Mouse (Mus musculus) neural tube, postnatal 0 days (tissue): ENCODE measurements around the gene Coro6. TPM values are rescaled to one million over a fixed set of nuclear protein-coding genes. Genes with fewer than 3 reads are reported as not detected.

Experiments
- polyA plus RNA-seq: library from polyadenylated mRNA; unstranded; fragments of >200 nt; fragmentation: Nextera tagmentation; extraction: Ambion mirVana; gene quantifications from 2 replicates; pipeline ENCODE4 v1.2.1, GENCODE M21; 2015

Gene Coro6
- polyA plus RNA-seq = 3.7 and 4.3 TPM in 2 replicates

DNA sequence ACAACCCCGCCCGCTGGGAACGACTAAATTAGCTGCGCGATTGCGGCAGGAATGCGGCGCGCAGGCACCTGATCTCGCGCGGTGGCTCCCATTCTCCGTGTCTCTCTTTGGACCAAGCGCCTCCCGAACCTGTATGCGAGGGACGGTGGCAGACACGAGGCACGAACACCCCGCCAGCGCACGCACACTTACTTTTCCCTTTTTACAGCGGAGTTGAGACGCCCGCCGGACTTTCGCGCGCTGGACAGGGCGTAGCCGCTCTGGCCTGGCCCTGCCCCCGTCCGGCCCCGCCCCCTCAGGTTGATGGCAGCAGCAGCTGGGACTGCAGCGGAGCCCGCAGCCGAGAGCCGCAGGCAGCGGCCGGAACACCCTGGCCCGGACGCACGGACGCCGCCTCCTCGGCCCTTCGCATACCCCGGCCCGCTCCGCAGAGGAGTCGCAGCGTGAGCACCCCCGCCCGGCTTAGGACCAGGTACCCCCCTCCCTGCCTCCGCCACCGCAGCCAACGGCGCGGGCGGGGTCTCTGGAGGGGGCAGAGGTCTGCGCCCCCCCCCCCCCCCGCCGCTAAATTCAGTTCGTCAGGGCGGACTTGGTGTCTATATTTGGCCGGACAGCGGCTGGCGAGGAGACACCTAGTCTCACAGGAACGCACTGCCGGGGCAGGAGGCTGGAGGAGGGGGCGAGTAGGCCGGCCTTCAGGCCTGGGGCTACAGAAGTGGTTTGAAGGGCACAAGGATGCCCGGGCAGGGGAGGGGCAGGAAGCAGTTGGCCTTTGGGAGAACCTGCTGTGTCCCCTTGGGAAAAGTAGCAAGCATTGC is at the start of gene Coro6:
Gene Coro6 (plus strand): TSS at position 129 of the 818 bp plus-strand sequence.

DNA sequence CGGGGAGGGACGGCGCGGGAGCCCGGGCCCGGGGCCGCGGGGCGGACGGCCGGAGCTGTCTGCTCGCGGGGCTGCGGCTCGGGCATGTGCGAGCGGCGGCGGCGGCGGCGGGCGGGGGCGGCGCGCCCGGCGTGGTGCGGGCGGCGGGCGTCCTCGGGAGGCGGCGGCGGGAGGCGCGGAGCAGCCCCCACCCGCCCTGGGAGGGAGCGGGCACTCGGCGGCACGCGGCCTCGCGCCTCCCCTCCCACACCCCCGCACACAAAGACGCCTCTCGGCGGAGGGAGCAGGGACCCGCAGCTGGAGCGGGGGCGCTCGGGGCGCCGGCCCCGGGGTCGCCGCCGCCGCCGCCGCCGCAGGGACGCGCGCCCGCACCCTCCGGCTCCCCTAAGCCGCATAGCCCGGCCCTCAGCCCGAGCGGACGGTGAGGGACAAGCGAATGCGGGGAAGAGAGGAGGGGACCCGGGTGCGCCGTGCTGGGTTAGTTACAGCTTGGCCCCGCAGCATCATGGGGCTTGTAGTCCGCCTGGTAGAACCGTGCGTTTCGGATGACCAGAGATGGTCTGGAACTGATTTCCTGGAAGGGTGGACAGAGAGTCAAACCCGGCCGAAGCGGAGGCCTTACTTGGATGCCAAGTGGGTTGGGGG is 27.5 kb downstream of the Coro6 start, which contains the start of gene Ankrd13b:
Gene Ankrd13b (minus strand): TSS at position 88 of the 645 bp plus-strand sequence.

DNA sequence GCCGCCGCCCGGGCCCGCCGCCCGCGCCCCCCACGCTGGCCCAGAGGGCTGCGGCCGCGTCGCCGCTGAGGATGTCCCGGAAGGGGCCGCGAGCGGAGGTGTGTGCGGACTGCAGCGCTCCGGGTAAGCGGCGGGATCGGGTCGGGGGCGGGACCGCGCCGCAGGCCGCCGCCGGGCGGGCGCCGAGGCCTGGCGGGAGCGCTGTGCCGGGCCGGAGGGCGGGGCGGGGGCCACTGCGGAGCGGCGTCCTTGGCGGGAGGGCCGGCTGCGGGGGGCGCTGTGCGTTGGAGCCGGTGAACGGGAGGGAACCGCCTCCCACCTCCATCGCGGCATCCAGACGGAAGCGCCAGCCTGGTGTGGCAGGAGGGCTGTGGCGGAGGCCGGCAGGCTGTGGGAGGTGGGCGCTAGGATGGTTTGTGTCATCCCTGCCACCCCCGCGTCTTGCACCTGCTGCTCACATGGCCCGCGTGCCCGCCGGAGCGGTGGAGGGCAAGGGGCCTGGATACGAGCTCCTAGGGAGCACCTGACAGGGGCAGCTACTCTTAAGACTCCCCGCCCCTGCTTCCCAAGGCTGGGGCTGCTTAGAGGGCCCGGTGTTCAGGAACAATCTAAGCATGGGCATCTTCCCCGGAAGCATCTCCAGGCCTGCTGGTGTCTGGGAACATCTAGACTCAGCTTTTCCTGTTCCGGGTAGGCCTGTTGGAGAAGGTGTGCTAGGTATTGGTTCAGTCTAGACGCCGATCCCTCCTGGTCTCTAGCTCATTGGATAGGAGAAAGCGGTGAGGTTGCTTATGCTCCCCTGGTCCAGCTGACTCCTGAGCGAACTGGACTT is 31.5 kb downstream of the Coro6 start, which contains the start of gene Git1:
Gene Git1 (plus strand): TSS at position 51 of the 832 bp plus-strand sequence.

DNA sequence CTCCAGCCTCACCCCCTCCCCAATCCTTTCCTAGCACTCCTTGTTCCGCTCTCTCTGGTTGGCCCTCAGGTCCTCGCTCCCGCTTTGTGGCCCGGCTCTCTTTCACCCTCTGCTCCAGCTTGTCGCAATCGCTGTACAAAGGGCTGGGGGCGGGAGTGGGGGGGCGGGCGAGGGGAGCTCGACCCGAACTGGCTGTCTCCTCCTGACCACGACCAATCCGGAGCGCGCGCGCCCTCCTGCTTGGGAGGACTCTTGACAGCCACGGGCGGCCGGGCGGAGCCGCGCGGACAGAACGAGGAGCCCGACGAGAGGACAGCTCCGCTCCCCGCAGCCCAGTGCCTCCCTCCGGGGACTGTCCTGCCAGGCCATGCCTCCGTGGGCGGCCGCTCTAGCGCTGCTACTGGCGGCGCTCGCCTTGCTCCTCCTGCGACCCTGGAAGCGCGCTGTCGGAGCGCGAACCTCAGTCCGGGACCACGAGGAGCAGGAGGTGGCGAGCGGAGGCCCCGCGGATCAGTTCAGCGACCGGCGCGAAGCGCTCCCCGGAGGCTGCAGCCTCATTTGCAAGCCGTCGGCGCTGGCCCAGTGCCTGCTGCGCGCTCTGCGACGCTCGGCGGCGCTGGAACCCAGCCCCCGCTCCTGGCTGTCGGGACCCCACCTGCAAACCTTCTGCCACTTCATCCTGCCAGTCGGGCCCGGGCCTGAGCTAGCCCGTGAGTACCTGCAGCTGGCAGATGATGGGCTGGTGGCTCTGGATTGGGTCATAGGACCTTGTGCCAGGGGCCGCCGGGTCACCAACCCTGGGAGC is 52.8 kb downstream of the Coro6 start, which contains the start of gene Abhd15:
Gene Abhd15 (plus strand): TSS at position 290 of the 805 bp plus-strand sequence.

DNA sequence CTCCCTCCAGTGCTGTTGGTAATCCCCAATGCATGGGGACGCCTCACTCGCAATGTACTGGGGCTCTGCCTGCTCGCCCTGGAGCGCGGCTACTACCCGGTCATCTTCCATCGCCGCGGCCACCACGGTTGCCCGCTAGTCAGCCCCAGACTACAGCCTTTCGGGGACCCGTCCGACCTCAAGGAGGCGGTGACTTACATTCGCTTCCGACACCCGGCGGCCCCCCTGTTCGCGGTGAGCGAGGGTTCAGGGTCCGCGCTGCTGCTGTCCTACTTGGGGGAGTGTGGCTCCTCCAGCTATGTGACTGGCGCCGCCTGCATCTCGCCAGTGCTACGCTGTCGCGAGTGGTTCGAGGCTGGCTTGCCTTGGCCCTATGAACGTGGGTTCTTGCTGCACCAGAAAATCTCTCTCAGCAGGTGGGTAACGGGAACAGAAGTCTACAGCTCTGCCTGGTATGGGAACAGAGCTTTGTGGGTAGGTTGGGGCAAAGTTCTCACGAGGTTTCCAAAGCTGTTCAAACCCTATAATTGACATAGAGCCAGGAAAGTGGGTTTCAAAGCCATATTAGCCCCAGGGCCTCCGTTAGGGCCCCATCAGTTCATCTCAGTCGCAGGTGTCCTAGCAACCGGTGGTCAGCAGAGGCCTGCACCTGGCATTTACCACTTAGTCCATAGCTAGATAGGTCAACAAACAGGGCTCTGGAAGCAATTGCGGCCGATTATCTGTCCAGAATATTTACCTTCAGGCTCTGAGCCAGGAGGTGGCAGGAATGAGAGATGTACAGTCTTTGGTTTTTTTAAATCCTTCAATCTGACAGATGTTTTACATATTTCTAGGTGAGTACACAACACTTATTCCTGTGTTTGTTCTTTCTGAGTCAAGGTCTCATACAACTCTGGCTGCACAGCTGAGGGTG is 53.7 kb downstream of the Coro6 start, which contains the start of gene Trp53i13:
Gene Trp53i13 (minus strand): TSS at position 344 of the 916 bp plus-strand sequence.

DNA sequence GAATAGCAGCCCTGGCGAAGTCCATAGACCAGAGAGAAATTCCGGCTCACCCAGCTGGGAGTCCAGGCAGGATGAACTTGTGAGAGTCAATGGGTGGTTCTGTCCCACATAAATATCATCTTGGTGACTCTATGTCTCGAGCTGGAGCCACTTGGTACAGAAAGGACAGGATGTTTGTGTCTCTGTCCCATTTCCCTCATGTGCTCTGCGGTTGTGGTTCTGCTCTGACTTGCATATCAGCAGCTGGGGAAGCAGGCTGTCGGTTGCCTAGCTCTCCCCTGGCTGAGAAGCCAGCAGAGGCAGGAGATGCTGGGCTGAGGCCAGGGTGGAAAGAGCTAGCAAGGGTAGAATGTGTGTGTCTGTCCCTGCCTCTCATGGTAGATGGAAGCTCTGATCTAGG is 56.8 kb downstream of the Coro6 start, which contains the start of gene Gm10392:
Gene Gm10392 (minus strand): TSS at position 156 of the 400 bp plus-strand sequence.

Other genes with a start within 250 kb of the Coro6 start
- gene Ssh2, start 246.1 kb upstream of the Coro6 start, polyA plus RNA-seq = 8.1 and 10.7 TPM in 2 replicates
- 32.7 and 36.8 TPM in 2 replicates for gene Ankrd13b, start 27.3 kb downstream of the Coro6 start, polyA plus RNA-seq
- 19.3 and 20.1 TPM in 2 replicates for gene Git1, start 31.2 kb downstream of the Coro6 start, polyA plus RNA-seq
- 2.0 and 2.5 TPM in 2 replicates for gene Abhd15, start 52.7 kb downstream of the Coro6 start, polyA plus RNA-seq
- gene Trp53i13, start 53.6 kb downstream of the Coro6 start, polyA plus RNA-seq = 20.3 and 22.7 TPM in 2 replicates
- gene Gm10392, start 56.8 kb downstream of the Coro6 start, polyA plus RNA-seq = not detected in 2 replicates
- gene Taok1, start 145.4 kb downstream of the Coro6 start, polyA plus RNA-seq = 24.8 and 24.9 TPM in 2 replicates
- 5.2 and 5.3 TPM in 2 replicates for gene Nufip2, start 223.7 kb downstream of the Coro6 start, polyA plus RNA-seq